Mouse (Mus musculus): ENCODE data around the gene Vpreb3.

- TF ChIP-seq CTCF (IDR thresholded peaks at IDR 0.05; ENCODE audit: low read depth) (no peak), EP300 (optimal IDR thresholded peaks at IDR 0.05) (no peak)
Measured at GRCm38 (mm10) chr10:75949053-75950045, 6.5 kb downstream of the Vpreb3 start.

Measured in stomach, postnatal 0 days (tissue).